Mouse (Mus musculus) urinary bladder, postnatal 14 days (tissue): ENCODE data around the gene Jakmip3.
A peak's percentile ranks its signal among the peaks of the same experiment; 100 is the strongest.

Experiments used
- DNase-seq: peaks from one replicate; pipeline ENCODE4 v3.0.0; 2021; ENCODE audit warnings: low spot score

Gene Jakmip3

DNA sequence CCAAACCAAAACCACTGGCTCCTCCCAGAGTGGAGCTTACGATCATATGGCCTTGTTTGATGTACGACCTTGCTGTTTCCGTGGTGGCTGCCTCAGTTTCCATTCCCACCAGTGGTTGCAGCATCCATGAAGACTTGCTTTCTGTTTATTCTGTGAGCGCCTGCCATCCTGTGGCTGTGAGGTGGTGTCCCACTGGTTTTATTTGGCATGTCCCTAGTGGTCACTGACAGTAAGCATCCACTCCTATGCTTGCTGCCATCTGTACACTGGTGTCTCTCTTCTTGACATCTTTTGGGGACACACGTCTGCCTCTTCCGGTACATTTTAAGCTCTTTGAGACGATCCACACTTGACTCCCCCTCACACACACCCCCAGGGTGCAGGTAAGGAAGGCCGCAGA, 7.2 kb downstream of the Jakmip3 start:
- DNase-seq, result no peak

DNA sequence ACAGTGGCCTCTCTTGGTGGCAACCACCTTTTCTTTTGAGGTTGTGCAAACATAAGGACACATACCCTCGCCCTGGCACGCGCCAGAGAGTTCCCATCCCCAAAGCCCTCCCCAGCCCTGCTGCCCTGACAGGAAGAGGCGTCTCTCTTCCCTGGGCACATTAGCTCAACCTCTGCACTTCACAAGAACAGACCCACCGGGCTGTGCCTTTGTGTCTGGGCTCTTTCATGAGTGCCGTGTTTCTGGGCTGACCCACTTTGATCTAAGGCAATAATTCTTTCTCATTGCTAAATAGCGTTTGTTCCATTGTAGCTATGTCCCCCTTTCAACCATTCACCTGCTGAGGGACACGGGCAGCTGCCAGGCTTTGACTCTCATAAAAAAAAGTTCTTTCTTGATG, 7.8 kb downstream of the Jakmip3 start:
- DNase-seq, result no peak

DNA sequence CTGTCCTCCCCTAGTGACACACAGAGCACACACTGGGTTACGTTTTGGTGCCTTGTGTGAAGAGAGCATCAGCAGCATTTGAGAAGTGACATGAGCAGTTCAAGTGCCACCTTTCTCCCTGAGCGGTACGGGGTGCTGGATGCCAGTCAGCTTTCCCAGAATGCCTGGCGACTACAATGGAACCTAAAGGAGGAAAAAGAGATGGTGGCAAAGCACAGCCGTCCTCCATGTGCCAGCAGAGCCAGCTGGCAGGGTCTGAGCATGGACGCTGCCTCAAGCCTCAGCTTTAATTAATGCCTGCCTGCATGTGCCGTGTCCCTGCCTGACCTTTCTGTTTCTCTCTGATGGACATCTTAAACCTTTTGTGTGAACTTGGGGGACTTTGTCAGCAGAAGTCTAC, 15.3 kb downstream of the Jakmip3 start:
- no peak for DNase-seq

DNA sequence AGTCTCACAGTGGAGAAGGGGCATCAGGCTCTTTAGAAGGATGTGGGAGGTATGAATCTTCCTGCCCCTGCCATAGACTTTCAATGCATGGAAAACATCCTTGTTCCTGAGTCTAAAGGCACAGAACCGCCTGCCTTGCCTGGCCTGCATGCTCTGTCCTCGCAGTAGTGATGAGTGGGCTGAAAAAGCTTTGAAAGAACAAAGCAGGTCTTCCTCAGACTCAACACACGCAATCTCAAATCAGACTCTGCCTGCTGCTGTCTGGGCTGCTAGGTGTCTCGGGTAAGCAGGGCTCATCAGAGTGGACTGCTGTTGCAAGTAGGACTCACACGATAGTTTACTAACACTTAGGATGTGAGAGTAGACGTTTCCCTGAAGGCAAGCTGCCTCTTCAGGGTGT, 16.6 kb downstream of the Jakmip3 start:
- no peak for DNase-seq

DNA sequence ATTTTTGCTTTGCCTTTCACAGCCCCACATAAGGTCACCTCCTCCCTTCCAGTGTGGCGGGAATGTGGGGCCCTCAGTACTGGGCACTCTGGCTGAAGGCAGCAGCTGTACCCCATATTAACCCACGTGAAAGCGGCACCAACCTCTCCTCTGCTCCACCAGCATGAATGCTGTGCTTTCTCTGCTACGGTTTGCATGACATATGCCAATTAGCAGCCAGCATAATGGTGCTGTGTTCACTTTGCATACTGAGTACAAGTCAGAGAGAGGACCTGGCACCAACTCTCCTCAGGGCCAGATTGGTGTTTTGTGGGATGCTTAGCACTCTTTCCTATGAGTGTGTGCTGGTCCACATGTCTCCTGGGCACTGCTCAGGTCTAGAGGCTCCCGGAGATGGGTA, 19.2 kb downstream of the Jakmip3 start:
- DNase-seq, result no peak

DNA sequence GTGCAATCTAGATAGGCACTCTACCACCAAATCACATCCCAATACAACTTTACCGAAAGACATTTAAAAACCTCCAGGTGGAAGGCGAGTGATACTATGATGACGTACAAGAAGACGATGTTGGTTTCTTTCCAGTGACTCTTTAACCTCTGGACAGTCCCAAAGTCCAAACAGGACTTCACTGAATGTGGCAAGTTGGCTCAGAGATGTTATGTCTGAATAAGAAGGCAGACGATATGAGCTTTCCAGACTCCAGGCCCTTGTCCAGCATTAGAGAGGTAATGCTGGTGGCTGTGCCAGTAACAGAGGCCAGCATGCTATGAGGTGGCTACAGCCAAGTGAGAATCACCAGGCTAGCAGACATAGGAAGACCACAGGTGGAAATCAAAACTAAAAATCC, 23.2 kb downstream of the Jakmip3 start:
- no peak for DNase-seq

DNA sequence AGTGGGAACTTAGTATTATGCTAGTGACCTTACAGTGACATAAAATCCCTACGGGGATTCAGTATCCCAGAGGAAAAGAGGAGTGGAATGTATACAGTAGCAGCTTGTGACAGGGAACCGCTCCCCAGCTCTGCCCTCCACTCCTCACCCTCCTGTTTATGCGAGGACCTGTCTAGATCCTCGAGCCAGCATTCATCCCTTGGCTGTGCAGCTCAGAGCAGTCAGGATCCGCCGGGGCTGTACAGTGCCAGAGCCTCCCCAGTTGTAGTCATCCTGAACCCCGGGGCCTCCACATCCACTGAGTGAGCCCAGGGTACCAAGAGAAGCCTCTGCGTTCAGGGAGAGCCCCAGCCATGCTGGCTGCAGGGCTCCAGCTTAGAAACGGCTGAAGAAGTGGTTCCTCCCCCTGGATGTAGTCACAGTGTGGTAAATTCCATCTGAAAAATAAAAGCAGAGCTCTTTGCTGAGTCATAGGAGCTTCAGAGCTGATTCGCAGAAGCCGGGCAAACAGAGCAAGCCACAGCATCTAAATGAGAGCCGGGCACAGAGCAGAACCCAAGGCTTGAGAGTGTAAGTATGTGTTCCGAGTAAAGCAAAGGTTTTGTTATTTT, 27.6 kb downstream of the Jakmip3 start:
- no peak for DNase-seq

DNA sequence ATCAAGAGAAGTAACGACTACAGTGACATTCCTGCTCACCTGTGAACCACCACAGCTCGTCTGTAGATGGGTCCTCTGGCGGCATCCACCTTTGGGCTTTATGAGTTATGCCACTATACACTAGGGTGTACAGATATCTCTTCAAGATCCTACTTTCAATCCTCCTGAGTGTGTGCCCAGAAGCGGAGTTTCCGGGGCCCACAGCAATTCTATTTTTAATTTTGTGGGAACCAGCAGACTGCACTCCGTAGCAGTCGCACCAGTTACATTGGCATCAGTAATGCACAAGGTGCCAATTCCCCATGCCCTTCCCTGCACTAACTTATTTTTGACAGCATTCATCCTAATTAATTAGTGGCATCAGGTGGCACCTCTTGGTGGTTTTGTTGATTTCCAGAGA, 37.0 kb downstream of the Jakmip3 start:
- DNase-seq, result no peak

DNA sequence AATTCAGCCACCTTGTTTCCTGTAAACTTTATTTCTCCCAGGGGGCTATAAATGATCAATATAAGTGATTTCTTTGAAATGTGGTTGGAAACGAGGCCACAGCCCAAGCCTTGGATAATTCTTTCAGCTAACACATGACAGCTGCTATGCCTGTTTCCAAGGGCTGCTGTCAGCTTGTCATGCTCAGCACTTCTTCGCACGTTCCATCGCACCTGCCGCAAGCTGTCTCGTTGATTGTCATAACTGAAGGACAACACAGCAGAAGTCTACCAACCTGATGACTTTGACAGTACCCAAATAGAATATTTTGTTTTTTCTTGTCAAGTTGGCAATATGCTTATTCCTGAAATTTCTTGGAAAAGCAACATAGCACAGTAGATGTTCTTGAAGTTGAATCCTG, 44.0 kb downstream of the Jakmip3 start:
- DNase-seq, result no peak

DNA sequence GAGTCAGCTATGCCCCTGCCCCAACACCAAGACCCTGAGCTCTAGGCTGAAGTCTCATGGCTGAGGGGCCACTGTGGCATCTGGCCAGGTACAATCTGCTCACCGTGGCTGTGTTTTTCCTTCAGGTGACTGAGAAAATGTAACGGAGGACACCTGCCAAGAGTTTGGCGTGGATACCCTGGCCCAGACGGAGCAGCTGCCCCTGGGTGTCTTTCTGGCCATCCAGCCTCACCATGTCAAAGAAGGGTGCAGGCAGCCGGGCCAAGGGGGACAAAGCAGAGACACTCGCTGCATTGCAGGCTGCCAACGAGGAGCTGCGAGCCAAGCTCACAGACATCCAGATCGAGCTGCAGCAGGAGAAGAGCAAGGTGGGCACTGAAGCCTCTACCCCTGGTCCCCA, 48.6 kb downstream of the Jakmip3 start:
- no peak for DNase-seq

DNA sequence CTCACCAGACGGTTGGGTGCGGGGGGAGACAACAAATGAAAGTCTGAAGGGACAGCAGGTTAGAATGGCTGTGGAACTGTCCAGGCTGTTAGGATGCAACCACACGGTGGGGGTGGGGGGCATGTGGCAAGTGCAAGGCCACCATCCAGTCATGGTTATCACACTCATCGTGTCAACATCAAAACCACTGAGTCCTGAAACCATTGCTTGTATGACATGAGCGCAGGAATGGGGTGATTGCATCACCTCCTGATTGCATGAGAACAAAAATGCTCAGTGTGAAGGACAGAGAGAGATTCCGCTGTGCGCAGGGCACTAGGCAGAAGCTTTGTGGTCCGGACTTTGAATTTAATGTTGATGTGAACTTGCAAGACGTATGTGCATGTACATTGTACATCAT, 62.2 kb downstream of the Jakmip3 start:
- DNase-seq, result no peak

DNA sequence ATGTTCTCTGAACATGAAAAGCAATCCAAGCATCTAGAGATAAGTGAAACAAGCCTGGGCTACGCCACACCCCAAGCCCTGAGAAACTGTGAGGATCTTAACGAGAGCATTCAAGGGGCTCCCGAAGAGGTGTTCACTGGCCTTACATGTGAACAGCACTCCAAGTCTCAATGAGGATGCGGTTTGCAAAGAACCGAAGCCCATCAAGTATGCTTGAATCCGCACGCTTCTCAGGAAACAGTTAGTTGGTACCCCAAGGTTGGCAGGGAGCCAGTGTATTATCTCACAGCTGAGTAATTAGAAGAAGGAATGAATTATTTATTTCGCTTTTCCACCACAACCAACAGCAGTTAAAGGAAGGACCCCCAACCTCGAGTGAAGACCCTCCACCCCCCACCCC, 62.7 kb downstream of the Jakmip3 start:
- no peak for DNase-seq

DNA sequence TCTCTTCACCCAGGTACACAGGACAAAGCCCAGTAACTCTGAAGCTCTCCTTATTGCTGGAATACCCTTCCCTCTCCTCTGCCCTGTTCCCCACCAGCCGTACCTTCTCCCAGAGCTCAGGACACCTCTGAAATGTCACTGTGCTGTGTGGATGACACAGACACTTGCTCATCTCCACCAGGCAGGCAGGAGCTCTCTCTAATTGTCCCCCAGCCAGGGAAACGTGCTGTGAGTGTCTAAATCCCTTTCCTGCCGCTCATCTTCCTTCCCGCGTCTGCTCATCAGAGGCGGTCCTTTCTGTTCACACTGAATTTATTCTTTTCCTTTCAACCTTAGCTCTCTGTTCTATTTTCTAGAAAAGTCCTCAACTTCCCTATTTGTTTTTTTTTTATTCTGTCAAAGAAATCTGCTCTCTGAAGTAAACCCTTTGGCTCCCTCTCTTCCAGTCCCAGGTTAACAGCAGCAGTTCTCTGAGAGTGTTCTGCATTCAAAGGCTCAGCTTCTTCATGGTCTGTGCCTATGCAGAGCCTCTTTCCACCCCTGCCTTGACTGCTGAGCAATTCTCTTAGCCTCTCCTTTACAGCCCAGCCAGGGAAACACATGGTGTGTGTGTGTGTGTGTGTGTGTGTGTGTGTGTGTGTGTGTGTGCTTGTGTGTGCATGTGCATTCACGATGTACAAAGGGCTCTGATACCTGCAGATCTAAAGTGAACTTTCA, 69.4 kb downstream of the Jakmip3 start:
- DNase-seq, result no peak

DNA sequence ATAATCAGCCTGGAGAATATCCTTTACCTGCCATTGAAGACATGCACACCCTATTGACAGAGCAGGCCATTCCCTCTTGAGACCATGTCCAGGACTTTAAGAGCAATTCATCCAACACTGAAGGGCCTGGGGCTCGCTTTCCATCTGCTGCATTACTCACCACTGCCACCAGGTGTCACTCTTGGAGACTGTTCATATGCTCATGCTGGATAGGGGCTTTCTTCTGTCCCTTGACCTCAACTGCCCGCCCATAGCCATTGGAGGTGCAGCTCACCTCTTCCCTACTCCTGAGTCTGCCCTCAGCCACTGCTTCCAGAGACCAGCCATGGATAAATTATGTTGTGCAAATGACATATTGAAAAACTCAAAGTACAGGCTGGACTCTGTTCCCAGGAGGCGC, 70.5 kb downstream of the Jakmip3 start:
- DNase-seq, result peak; percentile 36

DNA sequence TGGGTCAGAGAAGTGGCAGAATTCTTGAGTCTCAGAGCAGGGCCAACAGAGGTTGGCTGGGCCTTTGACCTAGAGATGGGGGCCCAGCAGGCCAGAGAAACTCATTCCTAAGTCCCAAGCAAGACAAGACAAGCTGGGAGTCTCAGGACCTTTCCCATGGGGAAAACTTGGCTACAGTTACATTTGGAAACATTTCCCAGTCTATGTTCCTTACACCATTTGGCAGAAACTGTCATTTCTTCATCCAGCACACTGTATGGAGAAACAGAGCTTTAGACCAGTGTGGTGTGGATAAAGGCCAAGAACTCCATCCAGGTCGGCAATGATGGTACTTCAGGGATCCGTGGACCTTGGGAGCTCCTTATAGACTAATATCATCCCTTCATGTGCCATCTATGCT, 71.1 kb downstream of the Jakmip3 start:
- DNase-seq, result no peak

DNA sequence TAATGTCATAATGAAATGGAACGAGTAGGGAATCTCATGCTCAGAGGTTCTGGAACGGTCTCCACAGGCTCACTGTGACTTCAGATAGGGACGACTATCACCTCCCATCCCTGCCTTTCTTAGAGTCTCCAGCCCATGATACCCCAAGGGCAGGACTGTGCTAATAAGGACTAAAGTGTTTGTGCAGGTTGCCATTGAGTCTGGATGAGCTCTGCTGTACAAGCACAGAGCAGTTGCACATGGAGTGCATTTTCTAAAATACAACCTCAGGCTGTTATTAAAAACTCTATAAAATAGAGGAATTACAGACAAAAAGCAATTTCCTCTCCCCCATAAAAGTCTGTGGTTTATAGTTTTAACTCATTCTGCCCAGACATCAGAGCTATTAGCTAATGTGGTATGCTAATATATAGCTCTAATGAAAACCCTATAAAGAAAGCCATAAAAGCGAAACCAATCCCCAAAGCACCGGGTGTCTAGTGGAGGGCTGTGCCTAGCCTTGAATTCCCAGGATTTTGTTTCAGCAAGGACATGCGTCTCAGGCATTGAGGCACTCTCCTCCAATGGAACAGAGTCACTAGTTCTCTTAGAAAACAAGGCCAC, 72.3 kb downstream of the Jakmip3 start:
- DNase-seq, result no peak

DNA sequence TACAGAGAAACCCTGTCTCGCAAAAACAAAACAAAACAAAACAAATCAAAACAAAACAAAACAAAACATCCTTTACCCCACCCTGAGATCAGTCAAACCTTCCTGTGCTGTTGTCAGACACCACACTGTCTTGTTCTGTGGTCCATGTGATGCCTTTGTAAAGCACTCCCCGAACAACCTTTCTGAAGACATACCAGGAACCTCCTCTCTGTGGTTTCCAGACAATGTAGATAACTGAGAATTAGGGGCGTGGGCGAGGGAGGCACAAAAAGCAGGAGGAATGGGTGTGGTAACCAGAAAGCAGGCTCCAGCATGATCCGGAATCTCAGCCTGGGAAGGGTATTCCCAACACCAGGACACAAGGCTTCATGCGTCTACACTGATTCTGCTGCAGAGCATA, 74.6 kb downstream of the Jakmip3 start:
- no peak for DNase-seq

DNA sequence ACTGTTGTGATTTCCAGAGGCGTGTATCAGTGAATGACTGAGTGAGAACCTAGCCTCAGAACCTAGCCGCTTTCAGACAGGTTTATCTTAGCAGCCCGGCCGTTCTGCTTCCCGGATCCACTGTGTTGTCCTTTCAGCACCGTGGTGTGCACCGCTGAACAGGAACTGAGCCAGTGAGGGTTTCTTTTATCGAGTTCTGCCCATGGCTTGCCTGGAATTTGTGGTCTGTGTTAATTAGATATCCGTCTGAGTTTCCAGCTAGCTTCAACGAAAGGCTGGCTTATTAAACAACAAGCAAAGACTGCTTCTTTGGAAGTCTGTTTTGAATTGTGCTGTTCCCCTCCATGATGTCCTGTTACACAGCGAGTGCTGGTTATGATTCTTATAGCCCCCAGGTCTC, 75.8 kb downstream of the Jakmip3 start:
- no peak for DNase-seq

DNA sequence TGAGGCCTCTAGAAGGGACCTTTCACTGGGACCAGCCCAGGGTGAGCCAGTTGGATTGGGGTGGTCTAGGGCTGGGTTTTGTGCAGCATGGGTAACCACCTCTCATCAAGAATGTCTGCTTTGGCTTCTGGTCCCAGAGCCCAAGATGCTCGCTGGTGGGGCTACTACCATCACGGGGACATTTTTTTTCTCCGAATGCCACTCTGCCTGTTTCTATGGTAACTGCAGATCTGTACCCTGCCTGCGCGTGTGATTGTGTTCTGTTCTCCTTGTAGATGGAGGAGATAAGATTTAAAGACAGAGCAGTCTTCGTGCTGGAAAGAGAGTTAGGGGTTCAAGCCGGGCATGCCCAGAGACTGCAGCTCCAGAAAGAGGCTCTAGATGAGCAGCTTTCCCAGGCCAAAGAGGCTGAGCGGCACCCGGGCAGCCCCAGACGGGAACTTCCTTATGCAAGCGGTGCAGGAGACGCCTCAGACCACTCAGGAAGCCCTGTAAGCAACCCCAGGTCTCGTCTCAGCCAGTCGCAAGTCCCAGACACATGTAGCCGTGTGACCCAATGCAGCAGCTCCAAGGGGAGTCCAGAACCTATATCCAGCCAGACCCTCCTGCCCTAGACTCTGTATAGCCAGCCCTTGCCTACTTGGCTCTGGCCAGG, 76.8 kb downstream of the Jakmip3 start:
- DNase-seq, result no peak

DNA sequence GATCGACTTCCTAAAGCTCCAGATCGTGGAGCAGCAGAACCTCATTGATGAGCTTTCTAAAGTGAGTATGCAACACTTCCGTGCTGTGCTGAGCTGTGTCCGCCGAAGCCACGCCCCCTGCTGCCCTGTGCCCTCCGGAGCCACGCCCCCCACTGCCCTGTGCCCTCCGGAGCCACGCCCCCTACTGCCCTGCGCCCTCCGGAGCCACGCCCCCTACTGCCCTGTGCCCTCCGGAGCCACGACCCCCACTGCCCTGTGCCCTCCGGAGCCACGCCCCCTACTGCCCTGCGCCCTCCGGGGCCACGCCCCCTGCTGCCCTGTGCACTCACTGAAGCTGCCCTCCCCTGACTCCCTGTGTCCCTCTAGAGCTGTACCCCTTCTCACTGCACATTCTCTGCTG, 80.4 kb downstream of the Jakmip3 start:
- no peak for DNase-seq

DNA sequence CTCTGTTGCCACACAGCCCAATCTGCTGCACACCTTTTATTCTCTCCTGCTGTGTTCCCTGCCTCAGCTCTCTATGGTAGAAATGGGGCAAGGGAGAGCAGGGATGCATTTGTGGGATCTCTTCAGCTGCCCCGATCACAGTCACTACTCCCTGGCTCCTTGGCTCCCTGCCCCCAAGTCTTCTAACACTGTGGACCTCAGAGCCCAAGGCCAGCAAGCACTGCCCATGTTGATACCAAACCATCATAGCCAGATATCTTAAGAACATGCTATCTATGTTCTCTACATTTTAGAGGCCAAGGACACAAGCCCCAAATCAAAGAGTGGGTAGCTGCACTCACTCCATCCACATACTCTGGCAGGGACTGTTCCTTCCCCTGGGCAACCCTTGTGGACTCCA, 80.8 kb downstream of the Jakmip3 start:
- no peak for DNase-seq

DNA sequence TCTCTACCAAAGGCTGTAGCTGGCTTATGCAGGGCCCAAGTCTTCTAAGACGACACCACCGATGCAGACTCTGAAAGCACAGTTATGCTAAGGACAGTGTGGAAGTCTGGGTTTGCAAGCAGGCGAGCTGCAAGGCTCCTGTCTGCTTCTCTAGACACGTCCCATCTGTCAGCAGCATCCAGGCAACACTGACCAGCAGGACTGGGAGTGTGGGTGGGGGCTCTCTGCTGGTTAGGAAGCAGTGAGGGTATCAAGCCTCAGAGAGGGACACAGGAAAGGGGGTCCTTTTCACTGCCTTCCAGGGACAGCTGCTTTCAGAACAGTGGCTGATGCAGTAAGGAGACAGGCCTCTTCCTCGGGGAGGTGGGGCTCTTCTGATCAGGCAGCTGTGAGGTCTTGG, 86.6 kb downstream of the Jakmip3 start:
- no peak for DNase-seq

DNA sequence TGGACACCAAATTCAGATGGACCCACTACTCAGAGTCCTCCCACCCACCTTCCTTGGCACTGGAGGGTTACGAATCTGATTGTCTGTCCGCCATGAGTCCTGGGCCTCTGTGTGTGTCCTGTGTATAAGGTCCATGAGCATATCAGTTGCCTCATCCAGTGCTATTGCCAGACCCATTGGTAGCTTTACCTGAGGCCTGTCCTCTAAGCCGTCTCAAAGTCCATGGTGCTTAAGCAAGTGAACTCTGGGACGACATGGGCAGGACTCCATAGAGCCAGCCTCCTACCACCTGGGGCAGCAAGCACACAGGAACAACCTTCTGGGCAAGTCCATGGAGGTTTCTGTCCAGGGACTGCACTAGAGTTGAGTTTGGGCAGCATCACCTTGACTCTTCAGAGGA, 90.7 kb downstream of the Jakmip3 start:
- DNase-seq, result no peak
